Mouse (Mus musculus) lung, embryonic 14.5 days (tissue): ENCODE measurements around the gene C1qtnf2. TPM values are rescaled to one million over a fixed set of nuclear protein-coding genes. Genes with fewer than 3 reads are reported as not detected.

Experiments used
- ATAC-seq: fragments of 200-750 bp; cut with Nextera tagmentation; 2 replicates; pipeline ENCODE4 v1.8.0; 2017; ENCODE audit warnings: mild to moderate bottlenecking, moderate TSS enrichment, moderate library complexity; ENCODE audit not compliant: insufficient read depth
- DNase-seq: peaks from one replicate; pipeline ENCODE4 v3.0.0-alpha.2; 2015
- H3K27ac ChIP-seq: fragments of 300-500 bp; sonication (generic); 2 replicates; pipeline ENCODE4 v1.5.1; 2014; ENCODE audit warnings: low read depth, mild to moderate bottlenecking, moderate library complexity
- H3K27me3 ChIP-seq: fragments of 300-500 bp; sonication (generic); 2 replicates; pipeline ENCODE4 v1.6.1; 2014; ENCODE audit warnings: low read length, control low read depth; ENCODE audit not compliant: insufficient read depth
- H3K36me3 ChIP-seq: fragments of 300-500 bp; sonication (generic); 2 replicates; pipeline ENCODE4 v1.6.1; 2014; ENCODE audit warnings: control low read depth; ENCODE audit not compliant: insufficient read depth
- H3K4me1 ChIP-seq: fragments of 300-500 bp; sonication (generic); 2 replicates; pipeline ENCODE4 v1.6.1; 2014; ENCODE audit warnings: antibody characterized with exemption, control low read depth; ENCODE audit not compliant: insufficient read depth
- H3K4me2 ChIP-seq: fragments of 300-500 bp; sonication (generic); 2 replicates; pipeline ENCODE4 v1.6.1; 2014; ENCODE audit warnings: mild to moderate bottlenecking
- H3K4me3 ChIP-seq: fragments of 300-500 bp; sonication (generic); 2 replicates; pipeline ENCODE4 v1.5.1; 2014; ENCODE audit warnings: low read depth, low read length
- H3K9ac ChIP-seq: fragments of 300-500 bp; sonication (generic); 2 replicates; pipeline ENCODE4 v1.6.1; 2014
- H3K9me3 ChIP-seq: fragments of 300-500 bp; sonication (generic); 2 replicates; pipeline ENCODE4 v1.6.1; 2016; ENCODE audit warnings: low read depth, low read length, control low read depth
- CTCF ChIP-seq: IDR thresholded peaks from 2 replicates; pipeline ENCODE4 v1.5.1; 2016; ENCODE audit warnings: antibody characterized with exemption, low read depth
- WGBS: fragments of 180-500 bp; shearing (Covaris S2); extraction: QIAGEN DNeasy Blood & Tissue Kit; methylation state at CpG from one replicate; pipeline ENCODE4 v1.1.7; 2014; 5-methylcytosine and 5-hydroxymethylcytosine counted together
- polyA plus RNA-seq: library from polyadenylated mRNA; unstranded; fragments of >200 nt; fragmentation: Nextera tagmentation; extraction: Ambion mirVana; gene quantifications from 2 replicates; pipeline ENCODE4 v1.2.1, GENCODE M21; 2014

Gene C1qtnf2
- polyA plus RNA-seq, 1 experiment from 2014 or later = 2.1 TPM

- Histone ChIP-seq H3K9me3 (no peaks in the 10 kb centered on the region), H3K4me2 (no peak overlapping the region), H3K27ac (no peak overlapping the region), H3K4me1 (no peaks in the 10 kb centered on the region), H3K9ac (no peak overlapping the region), H3K27me3 (no peaks in the 10 kb centered on the region), H3K4me3 (no peak overlapping the region), H3K36me3 (no peaks in the 10 kb centered on the region)
- TF ChIP-seq CTCF = no peak
- 67% methylated on average over 6 of the region's 6 CpGs for WGBS
- ATAC-seq = no peak
- DNase-seq = no peak
Observed at GRCm38 (mm10) chr11:43470881-43471820, 2.9 kb upstream of the C1qtnf2 start.

- TF ChIP-seq CTCF = no peak
- Histone ChIP-seq H3K27ac (no peak overlapping the region), H3K4me3 (no peak overlapping the region), H3K27me3 (no peaks in the 10 kb centered on the region), H3K9me3 (no peaks in the 10 kb centered on the region), H3K4me1 (no peaks in the 10 kb centered on the region), H3K4me2 (no peak overlapping the region), H3K36me3 (no peaks in the 10 kb centered on the region), H3K9ac (no peak overlapping the region)
- WGBS = 56% methylated on average over 1 of the region's 1 CpGs
- ATAC-seq = no peak
- DNase-seq = no peak
Observed at GRCm38 (mm10) chr11:43473115-43473514, 961 bp upstream of the C1qtnf2 start.

DNA sequence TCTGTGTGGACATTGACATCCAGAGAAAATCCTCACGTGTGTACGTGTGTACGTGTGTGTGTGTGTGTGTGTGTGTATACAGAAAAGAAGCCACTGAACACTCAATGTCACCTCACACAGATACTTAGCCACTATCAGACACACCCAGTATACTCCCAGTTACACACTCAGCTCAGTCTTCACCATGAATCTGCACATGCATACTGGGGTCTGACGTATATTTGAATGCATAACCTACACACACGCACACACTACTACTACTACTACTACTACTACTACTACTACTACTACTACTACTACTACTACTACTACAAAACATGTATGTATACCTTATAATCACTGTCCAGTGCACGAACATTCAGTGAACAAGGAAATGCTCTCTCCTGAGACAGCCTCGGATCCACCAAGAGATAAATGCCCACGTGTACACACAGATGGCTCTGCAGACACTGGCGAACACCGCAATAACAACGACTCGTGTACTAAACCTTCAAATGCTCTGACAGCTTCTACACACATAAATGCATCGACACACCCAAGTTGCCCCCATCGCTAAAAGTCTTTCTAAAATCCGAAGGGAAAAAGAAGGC lies 346 bp upstream of the C1qtnf2 start:
- peak overlapping the region; percentile 45 for H3K9ac ChIP-seq
- peak overlapping the region; percentile 32 for H3K4me3 ChIP-seq
- H3K27ac ChIP-seq = no peak overlapping the region
- H3K4me1 ChIP-seq = no peaks in the 10 kb centered on the region
- H3K4me2 ChIP-seq = peak overlapping the region; percentile 72
- no peaks in the 10 kb centered on the region for H3K9me3 ChIP-seq
- ATAC-seq (peak; percentile 29; the same call in 1 of the 2 replicates), DNase-seq (no peak)
- H3K36me3 ChIP-seq = no peaks in the 10 kb centered on the region
- TF ChIP-seq CTCF = no peak
- WGBS = 41% methylated on average over 15 of the region's 15 CpGs
- H3K27me3 ChIP-seq = no peaks in the 10 kb centered on the region

DNA sequence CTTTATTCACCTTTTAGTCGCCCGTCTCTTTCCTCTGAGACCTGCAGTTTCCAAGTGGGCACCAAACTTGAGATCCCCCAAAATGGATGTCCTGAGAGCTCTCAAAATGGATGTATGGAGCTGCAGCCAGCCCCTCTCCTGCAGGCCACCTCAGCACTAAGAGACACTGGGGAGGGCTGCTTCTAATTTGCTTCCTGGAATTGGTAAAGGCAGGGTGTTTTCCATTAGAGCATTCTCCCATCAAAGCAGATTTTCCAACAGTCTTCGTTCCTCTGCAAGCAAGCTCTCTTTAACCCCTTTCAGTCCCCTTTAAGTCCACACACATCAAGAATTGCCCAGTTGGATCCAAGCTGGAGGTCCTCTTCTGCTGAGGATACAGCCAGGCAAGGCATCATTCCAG lies 5.3 kb downstream of the C1qtnf2 start:
- ATAC-seq (no peak), DNase-seq (no peak)
- H3K4me2 ChIP-seq = no peak overlapping the region
- H3K9ac ChIP-seq = no peak overlapping the region
- H3K36me3 ChIP-seq = no peaks in the 10 kb centered on the region
- 79% methylated on average over 3 of the region's 3 CpGs for WGBS
- no peak overlapping the region for H3K27ac ChIP-seq
- H3K4me3 ChIP-seq = no peak overlapping the region
- H3K27me3 ChIP-seq = no peaks in the 10 kb centered on the region
- H3K9me3 ChIP-seq = no peaks in the 10 kb centered on the region
- TF ChIP-seq CTCF = no peak
- H3K4me1 ChIP-seq = peaks cover 31% of the 10 kb centered on the region

DNA sequence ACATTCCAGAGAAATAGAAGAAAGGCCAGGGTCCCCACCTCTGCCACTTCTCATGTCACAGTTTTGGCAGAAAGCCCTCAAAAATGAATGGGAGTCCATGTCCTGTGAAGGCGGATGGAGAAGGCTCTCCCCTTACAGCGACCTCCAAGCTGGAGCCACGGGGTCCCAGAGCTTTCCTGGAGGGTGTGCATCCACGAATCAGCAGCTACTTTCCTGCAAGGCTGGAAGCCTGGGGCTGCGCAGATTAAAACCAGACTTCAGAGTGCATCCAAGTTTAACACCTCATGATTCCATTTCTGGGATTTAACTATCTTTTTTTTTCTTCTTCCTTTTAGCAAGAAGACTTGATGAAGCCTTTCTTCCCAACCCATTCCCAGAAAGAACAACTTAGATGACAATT lies 6.5 kb downstream of the C1qtnf2 start:
- H3K9me3 ChIP-seq = no peaks in the 10 kb centered on the region
- WGBS = 20% methylated on average over 5 of the region's 5 CpGs
- H3K4me2 ChIP-seq = no peak overlapping the region
- peaks cover 38% of the 10 kb centered on the region for H3K4me1 ChIP-seq
- no peak overlapping the region for H3K9ac ChIP-seq
- DNase-seq = peak; percentile 58
- no peak for TF ChIP-seq CTCF
- H3K36me3 ChIP-seq = no peaks in the 10 kb centered on the region
- ATAC-seq = 0 out of 2 replicates have a peak, but pooled peaks have one; percentile 6
- no peaks in the 10 kb centered on the region for H3K27me3 ChIP-seq
- H3K4me3 ChIP-seq = no peak overlapping the region
- 0 out of 2 replicates have a peak overlapping the region, but pooled peaks have one; percentile 12 for H3K27ac ChIP-seq

- Histone ChIP-seq H3K4me1 (peaks cover 38% of the 10 kb centered on the region), H3K4me2 (no peak overlapping the region), H3K9ac (no peak overlapping the region), H3K9me3 (no peaks in the 10 kb centered on the region), H3K27ac (peak overlapping the region; percentile 33; the same call in 1 of the 2 replicates), H3K4me3 (no peak overlapping the region), H3K27me3 (no peaks in the 10 kb centered on the region), H3K36me3 (no peaks in the 10 kb centered on the region)
- DNase-seq (peak; percentile 83), ATAC-seq (peak; percentile 70)
- no peak for TF ChIP-seq CTCF
- 33% methylated on average over 3 of the region's 3 CpGs for whole genome bisulfite sequencing
Observed at GRCm38 (mm10) chr11:43481672-43482522, 7.8 kb downstream of the C1qtnf2 start.
